Mouse (Mus musculus) retina, postnatal 7 days (tissue): ENCODE data around the gene Ubqln1.

Experiments used
- DNase-seq: peaks from one replicate; pipeline ENCODE4 v3.0.0-alpha.2; 2012; ENCODE audit warnings: low read depth, low spot score

Ubqln1 gene

GRCm38 (mm10) chr13:58201343-58201742 is 14.1 kb downstream of the Ubqln1 start:
- no peak for DNase-seq

- DNase-seq: no peak
These were observed 17.3 kb downstream of the Ubqln1 start for GRCm38 (mm10) chr13:58197981-58198640.

GRCm38 (mm10) chr13:58197211-58197610 is 18.2 kb downstream of the Ubqln1 start:
- no peak for DNase-seq

GRCm38 (mm10) chr13:58194908-58195307 is 20.5 kb downstream of the Ubqln1 start:
- DNase-seq: no peak

- no peak for DNase-seq
These were observed 22.2 kb downstream of the Ubqln1 start for GRCm38 (mm10) chr13:58193221-58193620.

GRCm38 (mm10) chr13:58192146-58192545 is 23.3 kb downstream of the Ubqln1 start:
- DNase-seq: no peak

- DNase-seq: no peak
These were observed 23.9 kb downstream of the Ubqln1 start for GRCm38 (mm10) chr13:58191516-58191915.

GRCm38 (mm10) chr13:58189473-58189872 is 26.0 kb downstream of the Ubqln1 start:
- no peak for DNase-seq

GRCm38 (mm10) chr13:58188412-58188811 is 27.0 kb downstream of the Ubqln1 start:
- DNase-seq: peak; percentile 78

- no peak for DNase-seq
These were observed 27.7 kb downstream of the Ubqln1 start for GRCm38 (mm10) chr13:58187751-58188150.

GRCm38 (mm10) chr13:58186281-58186680 is 29.2 kb downstream of the Ubqln1 start:
- no peak for DNase-seq

- no peak for DNase-seq
These were observed 31.3 kb downstream of the Ubqln1 start for GRCm38 (mm10) chr13:58184111-58184510.

- DNase-seq: no peak
These were observed 33.6 kb downstream of the Ubqln1 start for GRCm38 (mm10) chr13:58181607-58182551.

- no peak for DNase-seq
These were observed 37.8 kb downstream of the Ubqln1 start for GRCm38 (mm10) chr13:58177511-58178208.

- no peak for DNase-seq
These were observed 39.3 kb downstream of the Ubqln1 start for GRCm38 (mm10) chr13:58176105-58176504.

- no peak for DNase-seq
These were observed 47.3 kb downstream of the Ubqln1 start for GRCm38 (mm10) chr13:58168119-58168518.

GRCm38 (mm10) chr13:58163343-58163742 is 52.1 kb downstream of the Ubqln1 start:
- no peak for DNase-seq

GRCm38 (mm10) chr13:58160761-58161160 is 54.7 kb downstream of the Ubqln1 start:
- no peak for DNase-seq

- DNase-seq: peak; percentile 86
These were observed 57.1 kb downstream of the Ubqln1 start for GRCm38 (mm10) chr13:58158099-58158912.

GRCm38 (mm10) chr13:58157447-58158098 is 57.9 kb downstream of the Ubqln1 start, which contains the start of gene Idnk:
Gene Idnk, plus strand, starts transcription at chr13:58157649.
- peak; percentile 74 for DNase-seq

- DNase-seq: no peak
These were observed 58.4 kb downstream of the Ubqln1 start for GRCm38 (mm10) chr13:58157036-58157435.
